Mouse (Mus musculus): ENCODE measurements around the gene Irf1. TPM values are rescaled to one million over a fixed set of nuclear protein-coding genes. Genes with fewer than 3 reads are reported as not detected.

Irf1 gene
- polyA plus RNA-seq, 1 experiment, result 35.5 TPM

DNA sequence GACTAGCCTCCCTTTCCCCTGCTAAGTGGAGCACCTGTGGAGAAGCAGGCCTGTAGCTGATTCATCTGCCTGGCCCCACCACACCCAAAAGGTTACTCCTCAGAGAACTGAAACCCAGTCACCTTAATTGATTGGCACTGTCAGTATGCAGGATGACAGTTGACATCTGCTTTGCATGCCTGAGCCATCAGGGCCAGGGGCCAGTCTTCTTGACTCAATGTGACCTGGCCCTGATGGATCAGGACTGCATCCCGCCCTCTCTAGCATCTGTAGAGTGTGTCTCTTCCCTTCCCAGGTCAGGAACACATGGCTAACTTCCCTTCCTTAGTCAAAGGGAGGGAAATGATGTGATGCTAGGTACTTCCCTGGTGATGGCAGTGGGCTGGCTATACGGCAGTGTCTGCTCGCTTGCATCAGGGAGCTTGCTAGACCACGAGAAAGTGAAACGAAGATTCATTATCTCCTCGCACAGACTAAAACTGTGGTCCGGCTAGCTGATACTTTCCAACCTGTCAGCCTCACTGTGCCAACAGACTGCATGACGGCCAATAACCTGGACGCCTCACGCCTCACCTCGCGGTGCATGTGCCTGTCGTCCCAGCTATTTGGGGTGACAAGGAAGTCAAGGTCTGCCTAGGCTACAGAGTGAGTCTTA, 50.8 kb downstream of the Irf1 start:
- Histone ChIP-seq H3K27me3 (replicated peaks; ENCODE audit: control insufficient read depth, insufficient read depth, low read length) (no peaks in the 10 kb centered on the region), H3K36me3 (ENCODE audit: control insufficient read depth, insufficient read depth, low read length) (no peaks in the 10 kb centered on the region), H3K4me1 (ENCODE audit: control insufficient read depth, insufficient read depth, low read length) (0 out of 2 replicates have a peak, but pooled peaks cover 2% of the 10 kb centered on the region), H3K4me3 (ENCODE audit: insufficient read depth, low read depth, low read length) (no peak overlapping the region), H3K27ac (ENCODE audit: insufficient read depth, low read depth, low read length) (no peak overlapping the region)
- no peak for DNase-seq
- TF ChIP-seq POLR2A (IDR thresholded peaks at IDR 0.05; ENCODE audit: low read depth, low read length), result no peak
- no peak for TF ChIP-seq CTCF (conservative IDR thresholded peaks at IDR 0.05; ENCODE audit: insufficient read depth, insufficient read length, low read depth, low read length)
- 85% methylated on average over 13 of the region's 13 CpGs for WGBS

DNA sequence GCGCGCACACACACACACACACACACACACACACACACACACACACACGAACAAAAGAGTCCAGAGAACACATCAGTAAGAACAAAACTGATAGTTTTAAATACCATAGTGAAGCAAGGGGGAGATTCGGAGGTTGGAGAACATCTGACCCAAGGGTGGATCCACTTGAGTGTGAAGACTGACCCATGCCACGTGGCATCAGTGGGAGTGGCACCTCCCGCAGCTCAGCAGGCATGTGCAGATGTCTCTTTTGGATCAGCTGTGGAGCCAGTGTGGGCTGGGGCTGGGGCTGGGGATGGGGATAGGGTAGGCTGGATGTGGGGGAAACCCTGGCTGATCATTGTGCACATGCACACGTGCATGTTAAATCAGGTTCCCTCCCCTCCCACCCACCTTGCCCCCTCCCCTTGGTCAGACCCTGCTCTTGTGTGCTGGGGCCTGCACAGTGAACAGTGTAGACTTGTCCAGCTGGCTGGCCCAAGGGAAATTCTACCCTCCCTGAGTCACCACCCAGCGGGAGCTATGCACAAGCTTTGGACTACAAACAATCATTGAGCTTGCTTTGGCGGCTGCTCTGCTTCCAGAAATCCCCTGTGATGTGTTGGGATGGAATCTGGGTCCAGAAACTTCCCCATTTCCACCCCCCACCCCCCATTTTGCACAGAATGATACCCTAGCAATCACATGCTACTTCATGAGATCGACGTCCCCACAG, 51.6 kb downstream of the Irf1 start:
- DNase-seq, result no peak
- Histone ChIP-seq H3K36me3 (ENCODE audit: control insufficient read depth, insufficient read depth, low read length) (no peaks in the 10 kb centered on the region), H3K27ac (ENCODE audit: insufficient read depth, low read depth, low read length) (no peak overlapping the region), H3K4me3 (ENCODE audit: insufficient read depth, low read depth, low read length) (no peak overlapping the region), H3K4me1 (ENCODE audit: control insufficient read depth, insufficient read depth, low read length) (peaks cover 5% of the 10 kb centered on the region; the same call in 1 of the 2 replicates), H3K27me3 (replicated peaks; ENCODE audit: control insufficient read depth, insufficient read depth, low read length) (no peaks in the 10 kb centered on the region)
- 79% methylated on average over 11 of the region's 11 CpGs for WGBS
- TF ChIP-seq POLR2A (IDR thresholded peaks at IDR 0.05; ENCODE audit: low read depth, low read length), result no peak
- no peak for TF ChIP-seq CTCF (conservative IDR thresholded peaks at IDR 0.05; ENCODE audit: insufficient read depth, insufficient read length, low read depth, low read length)

DNA sequence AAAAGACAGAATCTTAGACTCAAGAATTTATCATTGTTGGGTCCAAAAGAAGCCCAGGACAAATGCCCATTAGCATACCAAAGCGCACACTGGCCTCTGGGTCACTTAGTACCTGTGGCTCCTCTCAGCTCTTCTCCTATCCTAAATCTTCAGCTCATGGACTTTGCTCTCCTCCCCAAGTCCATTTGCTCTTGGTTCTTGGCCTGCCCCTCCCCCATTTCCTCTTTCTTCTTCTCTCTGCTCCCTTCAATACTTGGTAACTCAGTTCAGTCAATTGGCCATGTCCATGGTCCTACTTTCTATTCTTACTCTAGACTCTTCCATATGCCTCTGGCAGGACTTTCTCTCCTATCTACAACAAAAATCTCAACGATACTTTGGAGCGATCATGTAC, 52.1 kb downstream of the Irf1 start:
- Histone ChIP-seq H3K27ac (ENCODE audit: insufficient read depth, low read depth, low read length) (no peak overlapping the region), H3K27me3 (replicated peaks; ENCODE audit: control insufficient read depth, insufficient read depth, low read length) (no peaks in the 10 kb centered on the region), H3K36me3 (ENCODE audit: control insufficient read depth, insufficient read depth, low read length) (no peaks in the 10 kb centered on the region), H3K4me1 (ENCODE audit: control insufficient read depth, insufficient read depth, low read length) (peaks cover 5% of the 10 kb centered on the region; the same call in 1 of the 2 replicates), H3K4me3 (ENCODE audit: insufficient read depth, low read depth, low read length) (no peak overlapping the region)
- peak; percentile 41 for DNase-seq
- TF ChIP-seq CTCF (conservative IDR thresholded peaks at IDR 0.05; ENCODE audit: insufficient read depth, insufficient read length, low read depth, low read length), result no peak
- no peak for TF ChIP-seq POLR2A (IDR thresholded peaks at IDR 0.05; ENCODE audit: low read depth, low read length)
- 87% methylated on average over 3 of the region's 3 CpGs for WGBS

DNA sequence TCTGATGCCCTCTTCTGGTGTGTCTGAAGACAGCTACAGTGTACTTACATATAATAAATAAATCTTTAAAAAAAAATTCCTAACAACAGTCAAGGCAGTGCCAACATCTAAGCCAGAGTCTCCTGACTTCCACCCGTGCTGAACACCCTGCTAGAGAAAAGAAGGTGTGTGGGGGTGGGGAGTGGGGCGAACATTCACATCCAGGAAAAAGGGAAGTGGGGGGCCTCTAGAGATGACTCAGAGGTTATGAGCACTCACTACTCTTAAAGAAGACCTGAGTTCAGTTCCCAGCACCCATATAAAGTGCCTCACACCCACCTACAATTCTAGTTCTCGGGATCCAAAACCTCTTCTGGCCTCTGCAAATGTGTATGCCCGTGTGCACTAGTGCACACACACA, 55.6 kb downstream of the Irf1 start:
- Histone ChIP-seq H3K27ac (ENCODE audit: insufficient read depth, low read depth, low read length) (peak overlapping the region; percentile 27; the same call in 1 of the 2 replicates), H3K36me3 (ENCODE audit: control insufficient read depth, insufficient read depth, low read length) (no peaks in the 10 kb centered on the region), H3K4me1 (ENCODE audit: control insufficient read depth, insufficient read depth, low read length) (peaks cover 3% of the 10 kb centered on the region; the same call in 1 of the 2 replicates), H3K4me3 (ENCODE audit: insufficient read depth, low read depth, low read length) (no peak overlapping the region), H3K27me3 (replicated peaks; ENCODE audit: control insufficient read depth, insufficient read depth, low read length) (no peaks in the 10 kb centered on the region)
- 85% methylated on average over 4 of the region's 4 CpGs for WGBS
- no peak for DNase-seq
- TF ChIP-seq CTCF (conservative IDR thresholded peaks at IDR 0.05; ENCODE audit: insufficient read depth, insufficient read length, low read depth, low read length), result no peak
- no peak for TF ChIP-seq POLR2A (IDR thresholded peaks at IDR 0.05; ENCODE audit: low read depth, low read length)

Other genes starting within 250 kb of the Irf1 start
- gene Kif3a, start 202.6 kb upstream of the Irf1 start, polyA plus RNA-seq (2012; rRNA removed), result 7.4 and 7.5 TPM in 2 replicates
- gene Il4, start 151.3 kb upstream of the Irf1 start, polyA plus RNA-seq (2012; rRNA removed), result not detected in 2 replicates
- gene Il13, start 135.3 kb upstream of the Irf1 start, polyA plus RNA-seq (2012; rRNA removed), result not detected in 2 replicates
- 3.0 and 4.0 TPM in 2 replicates for gene Rad50, start 62.7 kb upstream of the Irf1 start, polyA plus RNA-seq (2012; rRNA removed)
- gene Il5, start 49.2 kb upstream of the Irf1 start, polyA plus RNA-seq (2012; rRNA removed), result 0.08 TPM in 1 of 2 replicates, not detected in the other
- 0.91 and 1.1 TPM in 2 replicates for gene Gm17334, start 3.2 kb downstream of the Irf1 start, polyA plus RNA-seq (2012; rRNA removed)
- gene Gm12216, start 89.2 kb downstream of the Irf1 start, polyA plus RNA-seq (2012; rRNA removed), result 5.4 and 5.8 TPM in 2 replicates
- gene Slc22a5, start 121.6 kb downstream of the Irf1 start, polyA plus RNA-seq (2012; rRNA removed), result 188 and 195 TPM in 2 replicates
- 2.4 and 3.7 TPM in 2 replicates for gene Slc22a21, start 210.3 kb downstream of the Irf1 start, polyA plus RNA-seq (2012; rRNA removed)

Data from kidney, adult 2 months (tissue).